Mouse (Mus musculus) megakaryocyte, embryonic 14.5 days (primary cell): Measurements from ENCODE around the gene Myof. TPM values are rescaled to one million over a fixed set of nuclear protein-coding genes. Genes with fewer than 3 reads are reported as not detected.
A peak's percentile ranks its signal among the peaks of the same experiment; 100 is the strongest.

Experiments used
- H3K27me3 ChIP-seq: replicated peaks from 2 replicates; pipeline ENCODE3; 2012; ENCODE audit warnings: inconsistent platforms
- H3K36me3 ChIP-seq: replicated peaks from 2 replicates; pipeline ENCODE3; 2012; ENCODE audit warnings: low read length, inconsistent platforms, mixed read lengths
- H3K4me1 ChIP-seq: 2 replicates; pipeline ENCODE4 v1.6.1; 2012; ENCODE audit warnings: inconsistent platforms
- H3K4me3 ChIP-seq: replicated peaks from 2 replicates; pipeline ENCODE3; 2012; ENCODE audit warnings: moderate library complexity, mild to moderate bottlenecking, inconsistent platforms
- H3K9me3 ChIP-seq: 2 replicates; pipeline ENCODE4 v1.6.1; 2012; ENCODE audit warnings: inconsistent platforms
- FLI1 ChIP-seq: IDR thresholded peaks from 2 replicates; pipeline ENCODE4 v1.6.1; 2012; ENCODE audit warnings: low read length, inconsistent platforms, mixed read lengths
- GATA1 ChIP-seq: IDR thresholded peaks from 3 replicates; pipeline ENCODE4 v1.6.1; 2012; ENCODE audit warnings: mixed read lengths, low read length, inconsistent platforms, borderline replicate concordance
- polyA plus RNA-seq: library from polyadenylated mRNA; stranded (reverse); fragments of >175 nt; gene quantifications from 2 replicates; pipeline ENCODE4 v1.2.3, GENCODE M21; 2012; ENCODE audit warnings: low replicate concordance; ENCODE audit not compliant: insufficient read depth

Gene Myof
- 6.2 TPM in 1 of 2 replicates, not detected in the other for polyA plus RNA-seq

GRCm38 (mm10) chr19:38043281-38043981, at the start of gene Myof:
Myof (minus strand) TSS chr19:38043577.
- H3K27me3 ChIP-seq, result peaks cover 68% of the 10 kb centered on the region
- H3K4me1 ChIP-seq, result peaks cover 7% of the 10 kb centered on the region
- no peaks in the 10 kb centered on the region for H3K36me3 ChIP-seq
- peak within 1 kb of the TSS; percentile 86 for H3K4me3 ChIP-seq
- TF ChIP-seq FLI1 (no peak), GATA1 (no peak)
- peaks cover 9% of the 10 kb centered on the region for H3K9me3 ChIP-seq

GRCm38 (mm10) chr19:38091512-38091985, 48.2 kb upstream of the Myof start:
- no peak for TF ChIP-seq FLI1
- TF ChIP-seq GATA1, result no peak
- no peaks in the 10 kb centered on the region for H3K36me3 ChIP-seq

DNA sequence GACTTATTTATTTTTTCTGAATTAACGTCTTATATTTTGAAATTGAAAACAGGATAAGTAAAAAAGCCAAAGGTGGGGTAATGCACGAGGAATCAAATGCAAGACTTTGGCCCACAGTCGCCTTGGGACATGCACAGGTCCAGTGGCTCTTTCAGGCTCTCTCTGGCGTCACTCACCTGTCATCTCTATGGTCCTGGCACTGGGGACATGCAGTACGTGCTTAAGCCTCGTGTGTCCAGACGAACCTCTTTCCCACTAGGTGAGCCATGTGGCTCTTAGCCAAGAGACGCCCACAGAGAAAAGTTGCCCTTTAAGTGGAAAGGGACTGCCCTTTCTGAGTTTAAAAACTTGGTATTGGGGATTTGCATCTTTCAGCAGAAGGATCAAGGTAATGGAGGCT, 46.0 kb upstream of the Myof start:
- Histone ChIP-seq H3K9me3 (peaks cover 6% of the 10 kb centered on the region), H3K4me1 (peaks cover 10% of the 10 kb centered on the region; the same call in 1 of the 2 replicates), H3K36me3 (no peaks in the 10 kb centered on the region), H3K4me3 (no peak overlapping the region), H3K27me3 (peaks cover 31% of the 10 kb centered on the region)
- TF ChIP-seq FLI1, result no peak
- no peak for TF ChIP-seq GATA1

More at GRCm38 (mm10) chr19:38091512-38091985, 48.2 kb upstream of the Myof start:
- peaks cover 6% of the 10 kb centered on the region for H3K9me3 ChIP-seq
- H3K27me3 ChIP-seq, result peaks cover 38% of the 10 kb centered on the region
- no peak overlapping the region for H3K4me3 ChIP-seq
- H3K4me1 ChIP-seq, result peaks cover 14% of the 10 kb centered on the region

DNA sequence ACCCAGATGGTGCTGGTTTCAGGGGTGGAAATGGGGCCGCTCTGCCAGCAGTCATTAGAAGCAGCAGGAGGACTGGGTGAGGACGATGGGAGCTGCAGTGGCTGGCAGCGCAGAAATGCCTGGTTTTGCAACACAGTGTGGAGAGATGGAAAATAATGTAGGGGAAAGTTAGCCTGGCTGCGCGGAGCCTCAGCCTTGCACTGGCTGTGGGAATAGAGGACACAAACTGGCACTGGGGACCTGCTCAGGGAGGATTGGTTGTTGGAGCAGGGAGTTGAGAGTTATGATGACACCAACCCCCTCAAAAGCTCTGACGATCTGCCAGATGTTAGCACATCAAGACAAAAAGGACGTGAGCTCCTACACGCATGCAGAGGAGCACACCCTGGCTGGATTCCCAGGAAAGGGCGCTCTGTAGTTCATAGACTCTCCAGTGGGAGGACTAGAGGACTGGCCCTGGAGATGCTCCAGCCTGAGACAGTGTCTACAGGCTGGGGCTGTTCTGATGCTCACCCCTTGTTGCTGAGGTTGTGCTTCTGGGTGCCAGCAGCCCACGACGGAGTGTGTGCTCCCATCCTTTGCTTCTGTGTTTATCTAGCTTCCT, 43.7 kb upstream of the Myof start:
- TF ChIP-seq GATA1 (no peak), FLI1 (no peak)
- no peak overlapping the region for H3K4me3 ChIP-seq
- H3K9me3 ChIP-seq, result peaks cover 6% of the 10 kb centered on the region
- peaks cover 28% of the 10 kb centered on the region for H3K27me3 ChIP-seq
- peaks cover 7% of the 10 kb centered on the region; the same call in 1 of the 2 replicates for H3K4me1 ChIP-seq
- no peaks in the 10 kb centered on the region for H3K36me3 ChIP-seq

- Histone ChIP-seq H3K27me3 (peaks cover 31% of the 10 kb centered on the region), H3K4me3 (no peak overlapping the region), H3K36me3 (no peaks in the 10 kb centered on the region), H3K4me1 (peaks cover 3% of the 10 kb centered on the region; the same call in 1 of the 2 replicates), H3K9me3 (peaks cover 6% of the 10 kb centered on the region)
- TF ChIP-seq GATA1, result no peak
- no peak for TF ChIP-seq FLI1
Observed at GRCm38 (mm10) chr19:38085841-38086240, 42.5 kb upstream of the Myof start.

DNA sequence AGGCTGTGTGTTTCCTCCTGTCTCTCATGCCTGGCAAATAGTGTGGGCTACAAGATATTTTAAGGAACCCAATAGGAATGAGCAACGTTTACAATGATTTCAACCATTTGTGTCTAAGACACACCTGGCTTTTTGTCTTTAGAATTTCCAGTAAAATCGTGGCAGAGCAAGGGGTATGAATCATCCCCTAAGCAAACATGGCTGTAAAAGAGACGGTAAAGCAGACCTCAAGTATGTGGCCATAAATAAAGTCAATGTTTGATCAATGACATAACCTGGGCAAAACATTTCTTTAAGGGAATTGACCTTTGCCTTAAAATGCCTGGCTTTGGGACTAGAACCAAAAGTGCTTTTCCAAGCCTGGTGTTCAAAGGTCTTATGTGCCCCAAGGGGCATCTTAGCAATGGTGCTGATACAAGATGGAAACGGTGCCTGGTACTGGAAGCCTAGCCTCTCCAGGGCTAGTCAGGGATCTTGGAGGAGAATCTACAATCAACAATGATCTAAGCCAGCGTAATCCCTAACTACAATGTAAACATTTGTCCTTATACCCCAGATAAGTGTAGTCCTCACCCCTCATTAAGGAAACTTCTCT, 39.7 kb upstream of the Myof start:
- Histone ChIP-seq H3K27me3 (peaks cover 38% of the 10 kb centered on the region), H3K4me1 (peaks cover 3% of the 10 kb centered on the region; the same call in 1 of the 2 replicates), H3K9me3 (peaks cover 4% of the 10 kb centered on the region), H3K4me3 (no peak overlapping the region), H3K36me3 (no peaks in the 10 kb centered on the region)
- TF ChIP-seq FLI1 (no peak), GATA1 (no peak)

- peaks cover under 1% of the 10 kb centered on the region for H3K36me3 ChIP-seq
- TF ChIP-seq FLI1, result no peak
- TF ChIP-seq GATA1, result no peak
Observed at GRCm38 (mm10) chr19:38081361-38081760, 38.0 kb upstream of the Myof start.

GRCm38 (mm10) chr19:38077851-38078540, 34.6 kb upstream of the Myof start:
- H3K4me1 ChIP-seq, result peaks cover 4% of the 10 kb centered on the region; the same call in 1 of the 2 replicates
- H3K36me3 ChIP-seq, result peaks cover 27% of the 10 kb centered on the region
- TF ChIP-seq GATA1, result no peak
- TF ChIP-seq FLI1, result no peak
- H3K9me3 ChIP-seq, result peaks cover 20% of the 10 kb centered on the region
- H3K4me3 ChIP-seq, result peak overlapping the region; percentile 28
- H3K27me3 ChIP-seq, result peaks cover 13% of the 10 kb centered on the region

More at GRCm38 (mm10) chr19:38081361-38081760, 38.0 kb upstream of the Myof start:
- Histone ChIP-seq H3K27me3 (peaks cover 31% of the 10 kb centered on the region), H3K4me3 (no peak overlapping the region), H3K4me1 (peaks cover 4% of the 10 kb centered on the region; the same call in 1 of the 2 replicates), H3K9me3 (peaks cover 16% of the 10 kb centered on the region)

- no peak for TF ChIP-seq GATA1
- no peak for TF ChIP-seq FLI1
- Histone ChIP-seq H3K36me3 (peaks cover 43% of the 10 kb centered on the region), H3K4me1 (peaks cover 4% of the 10 kb centered on the region; the same call in 1 of the 2 replicates), H3K4me3 (no peak overlapping the region), H3K9me3 (peaks cover 20% of the 10 kb centered on the region), H3K27me3 (peaks cover 8% of the 10 kb centered on the region)
Observed at GRCm38 (mm10) chr19:38076251-38076650, 32.9 kb upstream of the Myof start.
